In the genomic region with DNA sequence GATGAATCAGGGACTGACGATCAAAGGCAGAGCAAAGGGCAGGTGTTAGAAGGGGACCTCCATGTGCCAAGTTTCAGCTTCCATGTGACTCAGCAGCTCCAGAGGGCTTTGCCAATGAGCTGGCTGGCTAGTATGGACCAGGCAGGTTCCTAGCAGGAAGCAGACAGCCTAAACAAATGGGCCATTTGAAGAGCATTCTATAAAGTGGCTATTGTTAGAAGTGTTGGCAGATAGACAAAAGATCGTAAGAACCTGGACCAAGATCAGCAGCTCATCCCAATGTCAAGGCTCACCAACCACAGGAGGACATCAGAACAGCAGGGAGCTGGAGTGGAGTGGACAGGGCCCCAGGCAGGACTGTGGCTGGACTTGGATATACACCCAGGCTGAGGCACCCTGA, we compare ENCODE assay signal across 15 mouse cellular contexts. TPM values are rescaled to one million over a fixed set of nuclear protein-coding genes. Genes with fewer than 3 reads are reported as not detected.
DNase-seq lines count a peak whose midpoint lies in the region; ATAC-seq and TF ChIP-seq lines count a peak whose summit lies in the region.
"Had no signal": no experiment of that assay in that cellular context is flagged by ENCODE, and none has a peak within 500 bp of the region (broad histone marks: within the 10 kb centered on the region; RNA-seq: fewer than 3 reads in every experiment).

No protein-coding gene starts in this region.

- intact Hi-C loops in gastrocnemius, adult 2 months (cut with DNase I), result loop anchor here (5.0 kb wide), 1 partner anchor 82 kb away; a partner anchor contains a TSS
- intact Hi-C loops in gastrocnemius, postnatal 14 days (cut with DNase I; ENCODE audit: low total_unique reads), result no loop called here

- TF ChIP-seq CTCF in gastrocnemius, adult 2 months (IDR thresholded peaks at IDR 0.05), result no peak

- peak overlapping the region; percentile 38; the same call in 1 of the 2 replicates for H3K27ac ChIP-seq in gastrocnemius, adult 2 months
- no peak overlapping the region for H3K27ac ChIP-seq in midbrain, embryonic 13.5 days
- no peak overlapping the region for H3K27ac ChIP-seq in midbrain, embryonic 14.5 days (replicated peaks; ENCODE audit: low read depth, low read length)
- H3K27ac ChIP-seq: heart, embryonic 13.5 days; hindbrain, embryonic 12.5 days had no signal

- DNase-seq in gastrocnemius, adult 2 months, result peak; percentile 52
- DNase-seq in gastrocnemius, postnatal 14 days, result no peak
- no peak for DNase-seq in midbrain, embryonic 14.5 days
- peak; percentile 67 for DNase-seq in cerebellum, adult 9-10 months
- no peak for DNase-seq in adrenal gland, adult 8-10 months

- 83% methylated on average over 2 of the region's 2 CpGs for WGBS in midbrain, embryonic 13.5 days
- 70% methylated on average over 2 of the region's 2 CpGs for WGBS in midbrain, embryonic 14.5 days

- no peaks in the 10 kb centered on the region for H3K36me3 ChIP-seq in midbrain, embryonic 13.5 days
- no peaks in the 10 kb centered on the region for H3K36me3 ChIP-seq in midbrain, embryonic 14.5 days (ENCODE audit: control insufficient read depth, insufficient read depth, low read length)
- H3K36me3 ChIP-seq: heart, embryonic 13.5 days; hindbrain, embryonic 12.5 days had no signal

- H3K9ac ChIP-seq in midbrain, embryonic 13.5 days (replicated peaks), result no peak overlapping the region
- no peak overlapping the region for H3K9ac ChIP-seq in midbrain, embryonic 14.5 days (replicated peaks; ENCODE audit: low read length)
- H3K9ac ChIP-seq: heart, embryonic 13.5 days; hindbrain, embryonic 12.5 days had no signal

- H3K27me3 ChIP-seq in midbrain, embryonic 13.5 days, result no peaks in the 10 kb centered on the region
- H3K27me3 ChIP-seq in midbrain, embryonic 14.5 days (ENCODE audit: control insufficient read depth, insufficient read depth, low read length), result no peaks in the 10 kb centered on the region
- H3K27me3 ChIP-seq: hindbrain, embryonic 12.5 days had no signal

- 0 out of 2 replicates have a peak, but pooled peaks have one; percentile 6 for ATAC-seq in midbrain, embryonic 13.5 days
- no peak for ATAC-seq in midbrain, embryonic 14.5 days (ENCODE audit: low FRiP score, low TSS enrichment)
- no peak for ATAC-seq in frontal cortex, adult (ENCODE audit: low TSS enrichment)
- ATAC-seq in CD4-positive, CD25-positive, alpha-beta regulatory T cell, adult 4 months, result no peak

- peaks cover 26% of the 10 kb centered on the region for H3K4me1 ChIP-seq in midbrain, embryonic 13.5 days (replicated peaks)
- peaks cover 20% of the 10 kb centered on the region for H3K4me1 ChIP-seq in midbrain, embryonic 14.5 days (ENCODE audit: control insufficient read depth, insufficient read depth, low read length)

- H3K9me3 ChIP-seq in midbrain, embryonic 13.5 days, result no peaks in the 10 kb centered on the region
- no peaks in the 10 kb centered on the region for H3K9me3 ChIP-seq in midbrain, embryonic 14.5 days (ENCODE audit: control insufficient read depth, low read length)
- H3K9me3 ChIP-seq: heart, embryonic 13.5 days; hindbrain, embryonic 12.5 days had no signal

- H3K4me2 ChIP-seq in midbrain, embryonic 13.5 days (replicated peaks), result no peak overlapping the region
- H3K4me2 ChIP-seq in midbrain, embryonic 14.5 days (ENCODE audit: low read length), result no peak overlapping the region
- H3K4me2 ChIP-seq: heart, embryonic 13.5 days; hindbrain, embryonic 12.5 days had no signal

- no peak overlapping the region for H3K4me3 ChIP-seq in gastrocnemius, adult 2 months
- no peak overlapping the region for H3K4me3 ChIP-seq in midbrain, embryonic 13.5 days (replicated peaks)
- no peak overlapping the region for H3K4me3 ChIP-seq in midbrain, embryonic 14.5 days (replicated peaks; ENCODE audit: low read depth, low read length)
- H3K4me3 ChIP-seq: heart, embryonic 13.5 days; hindbrain, embryonic 12.5 days had no signal

RNA-seq across cellular contexts. Expression of a gene that starts 32.5 kb away (rescaled TPM):
- total RNA-seq in gastrocnemius, adult 2 months (2021), result not detected
- not detected for total RNA-seq in gastrocnemius, postnatal 14 days (2021)
- polyA plus RNA-seq in midbrain, embryonic 13.5 days (2015; fragmentation: Nextera tagmentation; extraction: Ambion mirVana), result 0.36 TPM in 1 of 2 replicates, not detected in the other
- polyA plus RNA-seq in midbrain, embryonic 14.5 days (2014; fragmentation: Nextera tagmentation; extraction: Ambion mirVana), result not detected in 2 replicates
- not detected for total RNA-seq in adrenal gland, adult 8-10 months (2022)
- polyA plus RNA-seq in CD4-positive, CD25-positive, alpha-beta regulatory T cell, adult 4 months (2017; shearing (Covaris generic)), result not detected
- total RNA-seq: gastrocnemius, postnatal 10 days; layer of hippocampus, adult 8-10 months had no signal
- polyA plus RNA-seq: embryonic facial prominence, embryonic 11.5 days; forebrain, embryonic 11.5 days; heart, embryonic 13.5 days; hindbrain, embryonic 12.5 days; limb, embryonic 11.5 days had no signal

RNA-seq across cellular contexts. Expression of a gene that starts 51.1 kb away (rescaled TPM):
- 10 to 100 TPM; 74.7 to 87.2 TPM for total RNA-seq in gastrocnemius, adult 2 months (2021)
- 10 to 100 TPM; 58.5 to 60.1 TPM for total RNA-seq in gastrocnemius, postnatal 14 days (2021)
- 236 and 245 TPM in 2 replicates for polyA plus RNA-seq in midbrain, embryonic 13.5 days (2015; fragmentation: Nextera tagmentation; extraction: Ambion mirVana)
- 245 and 277 TPM in 2 replicates for polyA plus RNA-seq in midbrain, embryonic 14.5 days (2014; fragmentation: Nextera tagmentation; extraction: Ambion mirVana)
- total RNA-seq in adrenal gland, adult 8-10 months (2022), result 10 to 100 TPM; 28.1 to 51.7 (median 37.1) TPM
- 1 to 10 TPM in 1 of 2 experiments, not detected in 1; 1.4 TPM for polyA plus RNA-seq in CD4-positive, CD25-positive, alpha-beta regulatory T cell, adult 4 months (2017; shearing (Covaris generic))

Comparison
In these comparisons a context has a peak if more than half of its experiments do, and no peak if none do; other contexts are left out.
1. DNase-seq: peak in gastrocnemius, adult 2 months (single experiment) and cerebellum, adult 9-10 months (single experiment); none in gastrocnemius, postnatal 14 days (single experiment), midbrain, embryonic 14.5 days (single experiment) and adrenal gland, adult 8-10 months (single experiment).